Mouse (Mus musculus) cerebellum, adult (tissue): ENCODE data around the gene Cyb561d1.

ENCODE experiments used
- ATAC-seq: cut with Nextera tagmentation; 2 replicates; pipeline ENCODE4 v1.9.2; 2017; ENCODE audit warnings: mild to moderate bottlenecking, moderate library complexity, mixed read lengths; ENCODE audit not compliant: insufficient number of reproducible peaks, low FRiP score, low TSS enrichment

Cyb561d1 gene

GRCm38 (mm10) chr3:108174672-108175531, 26.1 kb downstream of the Cyb561d1 start:
- peak; percentile 91 for ATAC-seq

- ATAC-seq: no peak
Observed at GRCm38 (mm10) chr3:108169199-108169598, 31.8 kb downstream of the Cyb561d1 start.

- ATAC-seq: no peak
Observed at GRCm38 (mm10) chr3:108167499-108167898, 33.5 kb downstream of the Cyb561d1 start.

GRCm38 (mm10) chr3:108166486-108167211, 34.4 kb downstream of the Cyb561d1 start:
- ATAC-seq: no peak

GRCm38 (mm10) chr3:108165532-108166315, 35.3 kb downstream of the Cyb561d1 start:
- no peak for ATAC-seq

- ATAC-seq: peak; percentile 88
Observed at GRCm38 (mm10) chr3:108164807-108165206, 36.2 kb downstream of the Cyb561d1 start.

GRCm38 (mm10) chr3:108164091-108164490, 36.9 kb downstream of the Cyb561d1 start:
- ATAC-seq: no peak

GRCm38 (mm10) chr3:108158383-108159037, 42.5 kb downstream of the Cyb561d1 start:
- ATAC-seq: no peak

- peak; percentile 74 for ATAC-seq
Observed at GRCm38 (mm10) chr3:108154656-108155055, 46.4 kb downstream of the Cyb561d1 start, which contains the start of gene Gpr61. Gene Gpr61, minus strand, starts transcription at chr3:108154882.

GRCm38 (mm10) chr3:108152290-108152689, 48.7 kb downstream of the Cyb561d1 start:
- ATAC-seq: no peak

- ATAC-seq: peak; percentile 65
Observed at GRCm38 (mm10) chr3:108147386-108148235, 53.4 kb downstream of the Cyb561d1 start.

GRCm38 (mm10) chr3:108146671-108147070, 54.3 kb downstream of the Cyb561d1 start:
- no peak for ATAC-seq
